Mouse (Mus musculus): ENCODE data around the gene Gm48552. TPM values are rescaled to one million over a fixed set of nuclear protein-coding genes. Genes with fewer than 3 reads are reported as not detected.

Gene Gm48552
- polyA plus RNA-seq, 1 experiment from 2014 or later: 0.82 TPM

DNA sequence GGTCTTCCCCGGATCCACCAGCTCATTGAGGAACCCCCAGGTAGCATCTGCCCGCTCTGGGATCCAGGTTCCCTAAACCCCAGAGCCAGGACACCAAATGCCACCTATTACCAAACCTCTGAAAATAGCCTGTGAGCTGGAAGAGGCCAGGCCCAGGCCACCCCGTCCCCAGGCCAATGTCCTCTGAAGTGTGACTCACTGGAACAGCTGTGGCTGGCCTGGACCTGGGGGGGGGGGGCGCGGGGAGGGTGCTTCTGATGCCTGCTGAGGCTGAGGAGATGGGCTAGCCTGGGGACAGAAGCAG lies 32.9 kb downstream of the Gm48552 start:
- ATAC-seq (replicated peaks; ENCODE audit: low FRiP score, low read depth) (no peak), DNase-seq (ENCODE audit: low spot score) (no peak)
- H3K4me3 ChIP-seq (replicated peaks; ENCODE audit: low read depth, low read length): no peak overlapping the region
- no peak for TF ChIP-seq CTCF (IDR thresholded peaks at IDR 0.05; ENCODE audit: low read depth)
- H3K27me3 ChIP-seq (ENCODE audit: insufficient read depth, low read length): no peaks in the 10 kb centered on the region
- peaks cover 15% of the 10 kb centered on the region; the same call in 1 of the 2 replicates for H3K36me3 ChIP-seq (ENCODE audit: insufficient read depth, low read length)
- H3K27ac ChIP-seq: no peak overlapping the region
- peaks cover 31% of the 10 kb centered on the region for H3K4me1 ChIP-seq (replicated peaks; ENCODE audit: insufficient read depth, low read length)
- H3K9ac ChIP-seq (ENCODE audit: low read depth, low read length): no peak overlapping the region
- no peaks in the 10 kb centered on the region for H3K9me3 ChIP-seq (replicated peaks; ENCODE audit: low read length)
- no peak overlapping the region for H3K4me2 ChIP-seq (ENCODE audit: low read length)
- WGBS: 74% methylated on average over 5 of the region's 5 CpGs

DNA sequence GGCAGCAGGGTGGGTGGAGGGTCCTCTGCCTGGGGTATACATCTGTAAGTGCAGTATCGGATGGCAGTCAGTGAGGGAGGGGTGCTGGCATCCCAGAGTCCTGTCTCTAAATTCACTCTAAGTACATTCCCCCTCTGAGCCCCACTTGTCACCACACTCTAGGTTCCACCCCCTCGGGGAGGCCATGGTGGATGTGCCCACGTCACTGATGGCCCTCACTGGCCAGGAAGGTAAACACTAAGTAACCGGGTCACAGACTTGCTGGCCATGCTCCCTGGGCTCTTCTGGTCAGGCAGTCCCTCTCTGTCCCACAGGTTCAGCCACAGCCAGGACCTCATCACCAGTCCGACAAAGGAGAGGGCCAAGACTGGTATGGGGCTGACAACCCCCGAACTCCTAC lies 33.4 kb downstream of the Gm48552 start:
- ATAC-seq (replicated peaks; ENCODE audit: low FRiP score, low read depth) (no peak), DNase-seq (ENCODE audit: low spot score) (no peak)
- H3K9me3 ChIP-seq (replicated peaks; ENCODE audit: low read length): no peaks in the 10 kb centered on the region
- no peak for TF ChIP-seq CTCF (IDR thresholded peaks at IDR 0.05; ENCODE audit: low read depth)
- peaks cover 26% of the 10 kb centered on the region for H3K4me1 ChIP-seq (replicated peaks; ENCODE audit: insufficient read depth, low read length)
- H3K36me3 ChIP-seq (ENCODE audit: insufficient read depth, low read length): peaks cover 15% of the 10 kb centered on the region; the same call in 1 of the 2 replicates
- H3K4me3 ChIP-seq (replicated peaks; ENCODE audit: low read depth, low read length): no peak overlapping the region
- H3K4me2 ChIP-seq (ENCODE audit: low read length): no peak overlapping the region
- WGBS: 69% methylated on average over 6 of the region's 6 CpGs
- H3K27me3 ChIP-seq (ENCODE audit: insufficient read depth, low read length): no peaks in the 10 kb centered on the region
- no peak overlapping the region for H3K27ac ChIP-seq
- no peak overlapping the region; the same call in 1 of the 2 replicates for H3K9ac ChIP-seq (ENCODE audit: low read depth, low read length)

DNA sequence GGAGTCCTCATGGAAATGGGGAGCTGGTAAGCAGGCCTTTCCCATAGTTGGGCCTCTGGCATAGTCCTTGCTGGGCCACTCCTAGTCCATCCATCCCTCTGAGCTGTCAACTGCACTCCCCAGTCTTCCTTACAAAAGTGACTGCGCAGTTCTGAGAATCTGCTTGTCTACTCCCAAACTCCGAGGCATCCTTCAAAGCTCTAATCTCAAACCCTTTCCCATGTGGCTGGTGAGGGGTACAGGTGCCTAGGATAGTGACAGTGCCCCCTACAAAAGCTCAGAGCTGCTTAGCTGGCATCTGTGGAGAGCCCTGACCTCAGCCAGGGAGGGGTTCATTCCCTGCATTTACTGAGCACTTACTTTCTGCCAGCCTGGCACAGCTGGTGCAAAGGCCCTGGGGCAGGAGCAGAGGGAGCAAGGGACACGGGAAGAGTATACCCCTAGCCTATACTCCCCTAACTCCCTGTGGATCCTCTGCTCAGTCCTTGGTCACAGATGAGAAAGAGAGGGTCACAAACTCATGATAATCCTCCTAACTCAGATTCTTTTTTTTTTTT lies 33.9 kb downstream of the Gm48552 start:
- no peak for DNase-seq (ENCODE audit: low spot score)
- ATAC-seq (replicated peaks; ENCODE audit: low FRiP score, low read depth): no peak
- H3K36me3 ChIP-seq (ENCODE audit: insufficient read depth, low read length): peaks cover 15% of the 10 kb centered on the region; the same call in 1 of the 2 replicates
- H3K4me1 ChIP-seq (replicated peaks; ENCODE audit: insufficient read depth, low read length): peaks cover 21% of the 10 kb centered on the region
- no peaks in the 10 kb centered on the region for H3K9me3 ChIP-seq (replicated peaks; ENCODE audit: low read length)
- TF ChIP-seq CTCF (IDR thresholded peaks at IDR 0.05; ENCODE audit: low read depth): no peak
- no peak overlapping the region for H3K4me3 ChIP-seq (replicated peaks; ENCODE audit: low read depth, low read length)
- whole genome bisulfite sequencing: 95% methylated on average over 3 of the region's 3 CpGs
- H3K4me2 ChIP-seq (ENCODE audit: low read length): no peak overlapping the region
- H3K9ac ChIP-seq (ENCODE audit: low read depth, low read length): no peak overlapping the region
- H3K27ac ChIP-seq: no peak overlapping the region
- no peaks in the 10 kb centered on the region for H3K27me3 ChIP-seq (ENCODE audit: insufficient read depth, low read length)

DNA sequence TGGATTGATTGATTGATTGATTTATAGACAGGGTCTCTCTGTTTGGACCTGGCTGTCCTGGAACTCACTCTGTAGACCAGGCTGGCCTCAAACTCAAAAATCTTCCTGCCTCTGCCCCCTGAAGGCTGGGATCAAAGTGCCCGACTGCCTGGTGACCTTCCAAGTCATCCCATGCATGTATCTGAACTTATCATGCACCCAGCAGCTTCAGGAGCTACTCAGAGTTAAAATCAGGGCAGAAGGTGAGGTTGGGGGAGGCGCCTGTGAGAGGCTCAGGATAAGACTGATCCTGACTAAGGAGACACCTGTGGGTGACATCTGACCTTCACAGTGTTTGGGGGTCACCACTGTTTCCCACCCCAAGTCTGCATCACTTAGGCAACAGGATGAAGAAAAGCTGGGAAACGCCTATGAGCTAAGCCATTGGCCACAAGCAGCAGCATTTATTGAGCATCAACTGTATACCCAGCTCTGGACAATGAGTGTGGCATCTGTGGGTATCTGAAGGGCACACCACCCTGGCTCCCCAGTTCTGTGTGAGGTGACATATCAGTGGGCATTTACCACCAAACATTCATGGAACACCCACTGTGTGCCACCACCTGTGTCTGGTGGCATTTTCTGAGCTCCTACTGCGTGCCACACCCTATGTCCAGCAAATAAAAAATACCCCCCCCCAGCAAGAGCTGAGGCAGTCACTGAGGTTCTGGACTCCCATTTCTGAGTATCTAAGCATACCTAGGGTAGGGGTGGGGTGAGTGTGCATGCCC lies 34.9 kb downstream of the Gm48552 start:
- ATAC-seq (replicated peaks; ENCODE audit: low FRiP score, low read depth) (no peak), DNase-seq (ENCODE audit: low spot score) (no peak)
- H3K9me3 ChIP-seq (replicated peaks; ENCODE audit: low read length): no peaks in the 10 kb centered on the region
- TF ChIP-seq CTCF (IDR thresholded peaks at IDR 0.05; ENCODE audit: low read depth): no peak
- peaks cover 21% of the 10 kb centered on the region for H3K4me1 ChIP-seq (replicated peaks; ENCODE audit: insufficient read depth, low read length)
- H3K36me3 ChIP-seq (ENCODE audit: insufficient read depth, low read length): peaks cover 15% of the 10 kb centered on the region; the same call in 1 of the 2 replicates
- WGBS: 70% methylated on average over 4 of the region's 4 CpGs
- no peaks in the 10 kb centered on the region for H3K27me3 ChIP-seq (ENCODE audit: insufficient read depth, low read length)
- peak overlapping the region; percentile 89 for H3K4me2 ChIP-seq (ENCODE audit: low read length)
- peak overlapping the region; percentile 12; the same call in 1 of the 2 replicates for H3K4me3 ChIP-seq (replicated peaks; ENCODE audit: low read depth, low read length)
- H3K9ac ChIP-seq (ENCODE audit: low read depth, low read length): no peak overlapping the region; the same call in 1 of the 2 replicates
- H3K27ac ChIP-seq: peak overlapping the region; percentile 81; the same call in 1 of the 2 replicates

DNA sequence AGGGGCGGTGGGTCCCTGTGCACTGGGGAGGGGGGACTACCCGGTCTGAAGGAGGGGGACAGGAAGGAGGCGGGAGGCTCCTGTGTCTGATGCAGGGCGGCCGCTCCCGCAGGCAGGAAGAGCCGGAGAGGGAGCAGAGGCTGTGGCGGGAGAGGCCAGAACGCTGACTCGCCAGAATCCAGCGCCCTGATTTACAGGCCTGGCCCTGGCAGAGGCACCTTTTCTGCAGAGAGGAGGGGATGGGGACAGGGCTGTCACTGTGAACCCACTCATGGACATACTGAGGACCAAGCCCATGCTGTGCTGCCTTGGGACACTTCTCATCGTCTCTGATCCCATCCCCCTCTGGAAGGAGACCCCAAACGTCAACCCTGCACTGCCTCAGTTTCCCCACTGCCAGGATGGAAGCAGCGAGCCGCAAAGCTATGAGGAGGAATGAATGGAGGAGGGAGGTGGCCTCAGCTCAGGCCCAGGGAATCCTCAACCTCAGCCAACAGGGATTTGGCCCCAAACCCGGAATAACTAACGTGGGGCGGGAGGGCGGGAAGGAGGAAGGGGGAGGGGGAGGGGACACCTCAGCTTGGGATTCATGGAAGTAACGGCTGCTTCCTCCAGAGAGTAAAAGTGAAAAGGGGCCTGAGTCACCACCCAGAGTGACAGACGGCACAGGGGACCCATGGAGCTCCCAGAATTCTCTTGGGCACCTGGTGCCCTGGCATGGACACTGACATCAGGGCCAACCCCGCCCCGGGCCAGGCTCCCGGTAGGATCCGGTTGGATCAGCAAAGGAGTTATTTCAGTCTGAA lies 35.6 kb downstream of the Gm48552 start:
- WGBS: 6% methylated on average over 25 of the region's 25 CpGs
- Histone ChIP-seq H3K9me3 (replicated peaks; ENCODE audit: low read length) (no peaks in the 10 kb centered on the region), H3K4me3 (replicated peaks; ENCODE audit: low read depth, low read length) (peak overlapping the region; percentile 67; the same call in 1 of the 2 replicates), H3K27me3 (ENCODE audit: insufficient read depth, low read length) (no peaks in the 10 kb centered on the region), H3K9ac (ENCODE audit: low read depth, low read length) (peak overlapping the region; percentile 84; the same call in 1 of the 2 replicates), H3K36me3 (ENCODE audit: insufficient read depth, low read length) (peaks cover 8% of the 10 kb centered on the region; the same call in 1 of the 2 replicates), H3K4me2 (ENCODE audit: low read length) (peak overlapping the region; percentile 89), H3K27ac (peak overlapping the region; percentile 81), H3K4me1 (replicated peaks; ENCODE audit: insufficient read depth, low read length) (peaks cover 16% of the 10 kb centered on the region)
- peak; percentile 69 for DNase-seq (ENCODE audit: low spot score)
- TF ChIP-seq CTCF (IDR thresholded peaks at IDR 0.05; ENCODE audit: low read depth): no peak
- ATAC-seq (replicated peaks; ENCODE audit: low FRiP score, low read depth): no peak

DNA sequence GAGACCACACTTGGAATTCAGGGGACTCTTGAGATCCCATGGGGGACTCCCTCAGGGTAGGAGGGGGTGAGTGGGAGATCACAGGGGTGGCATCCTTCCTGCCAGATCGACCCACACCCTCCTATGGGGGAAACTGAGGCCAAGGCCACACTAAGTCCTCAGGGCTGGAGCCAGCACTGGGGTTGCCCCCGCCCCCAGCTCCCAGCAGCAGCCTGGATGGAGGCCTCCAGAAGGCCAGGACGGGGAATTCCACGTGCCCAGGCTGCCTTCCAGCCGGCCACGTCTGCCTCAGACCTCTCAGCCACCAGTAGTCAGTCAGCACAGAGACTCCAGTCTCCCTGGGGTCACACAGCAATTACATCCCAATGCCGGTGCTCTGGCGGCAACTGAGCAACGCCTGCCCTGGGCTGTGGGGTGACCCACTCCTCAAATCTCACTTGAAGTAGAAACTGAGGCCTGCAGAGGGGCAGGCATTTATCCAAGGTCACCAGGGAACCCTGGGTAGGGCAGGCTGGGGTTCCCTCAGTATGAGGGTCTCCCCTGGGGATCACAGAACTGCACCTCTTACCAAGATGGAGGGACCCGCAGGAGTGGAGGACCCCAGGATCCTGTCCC lies 36.5 kb downstream of the Gm48552 start:
- peaks cover 1% of the 10 kb centered on the region; the same call in 1 of the 2 replicates for H3K36me3 ChIP-seq (ENCODE audit: insufficient read depth, low read length)
- no peak for TF ChIP-seq CTCF (IDR thresholded peaks at IDR 0.05; ENCODE audit: low read depth)
- peak overlapping the region; percentile 84; the same call in 1 of the 2 replicates for H3K9ac ChIP-seq (ENCODE audit: low read depth, low read length)
- WGBS: 32% methylated on average over 10 of the region's 10 CpGs
- peak overlapping the region; percentile 81 for H3K27ac ChIP-seq
- no peaks in the 10 kb centered on the region for H3K27me3 ChIP-seq (ENCODE audit: insufficient read depth, low read length)
- H3K4me3 ChIP-seq (replicated peaks; ENCODE audit: low read depth, low read length): peak overlapping the region; percentile 67
- ATAC-seq (replicated peaks; ENCODE audit: low FRiP score, low read depth): no peak
- peaks cover 16% of the 10 kb centered on the region for H3K4me1 ChIP-seq (replicated peaks; ENCODE audit: insufficient read depth, low read length)
- no peaks in the 10 kb centered on the region for H3K9me3 ChIP-seq (replicated peaks; ENCODE audit: low read length)
- peak overlapping the region; percentile 89 for H3K4me2 ChIP-seq (ENCODE audit: low read length)
- no peak for DNase-seq (ENCODE audit: low spot score)

Measured in kidney, postnatal 0 days (tissue).